Mouse (Mus musculus) granulocyte monocyte progenitor cell, adult 5-6 weeks (primary cell): ENCODE measurements at regions not wholly inside any gene's neighbourhood (a gene's known extent, or its start where the extent isn't known, plus 50 kb on each side); places are given as distances from the start of the nearest gene placed in this dataset.
A peak's percentile ranks its signal among the peaks of the same experiment; 100 is the strongest.
"Not testable (repeated sequence)": the region's sequence is repeated elsewhere in the genome, so short reads cannot be mapped to it uniquely, and the experiment has no call there.

Experiments
- ATAC-seq: replicated peaks from 2 replicates; pipeline ENCODE4 v1.8.0; 2016; ENCODE audit warnings: mild to moderate bottlenecking, moderate TSS enrichment, inconsistent platforms; ENCODE audit not compliant: poor library complexity, severe bottlenecking

DNA sequence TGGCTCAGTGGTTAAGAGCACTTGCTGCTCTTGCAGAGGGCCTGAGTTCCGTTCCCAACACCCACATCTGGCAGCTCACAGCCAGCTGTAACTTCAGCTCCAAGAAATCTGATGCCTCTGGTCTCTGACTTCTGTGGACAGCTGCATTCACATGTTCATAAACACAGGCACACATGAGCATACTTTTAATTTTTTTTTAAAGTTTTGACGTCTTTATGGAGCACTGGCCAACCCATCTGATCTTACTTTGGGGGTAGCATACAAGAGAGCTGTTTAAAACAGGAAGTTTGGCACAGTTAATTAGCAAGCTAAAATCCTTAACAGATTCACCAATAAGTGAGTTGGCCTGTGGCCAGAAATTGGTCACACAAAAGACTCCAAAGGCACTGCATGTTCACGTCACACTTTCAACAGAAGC lies 81.2 kb upstream of the Atl2 start:
- ATAC-seq = no peak

DNA sequence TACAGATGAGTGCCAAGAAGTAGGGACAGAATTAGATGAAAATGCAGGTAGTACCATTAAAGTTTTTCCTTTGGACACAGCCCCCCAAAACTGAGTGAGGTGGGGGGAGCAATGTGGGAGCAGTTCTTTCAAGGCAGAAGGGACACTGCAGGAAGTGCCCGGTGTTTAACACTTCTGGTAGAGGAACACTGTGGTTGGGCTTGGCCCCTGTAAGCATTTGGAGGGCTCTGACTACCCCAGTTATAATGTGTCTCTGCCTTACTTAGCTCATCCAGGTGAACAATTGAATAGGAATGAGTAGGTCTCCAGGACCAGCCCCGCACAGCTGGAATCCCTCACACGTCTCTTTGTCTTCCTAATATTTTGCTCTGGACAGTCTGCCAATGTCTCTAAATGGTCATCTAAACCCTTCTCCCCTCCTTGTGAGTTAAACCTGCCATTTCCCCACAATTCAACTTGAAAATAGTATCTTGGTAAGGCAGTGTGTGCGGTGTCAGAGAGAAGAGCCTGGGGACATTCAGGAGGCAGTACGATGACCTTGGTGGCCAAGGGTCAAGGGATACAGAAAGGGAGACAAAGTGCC lies 80.7 kb upstream of the Atl2 start:
- no peak for ATAC-seq

DNA sequence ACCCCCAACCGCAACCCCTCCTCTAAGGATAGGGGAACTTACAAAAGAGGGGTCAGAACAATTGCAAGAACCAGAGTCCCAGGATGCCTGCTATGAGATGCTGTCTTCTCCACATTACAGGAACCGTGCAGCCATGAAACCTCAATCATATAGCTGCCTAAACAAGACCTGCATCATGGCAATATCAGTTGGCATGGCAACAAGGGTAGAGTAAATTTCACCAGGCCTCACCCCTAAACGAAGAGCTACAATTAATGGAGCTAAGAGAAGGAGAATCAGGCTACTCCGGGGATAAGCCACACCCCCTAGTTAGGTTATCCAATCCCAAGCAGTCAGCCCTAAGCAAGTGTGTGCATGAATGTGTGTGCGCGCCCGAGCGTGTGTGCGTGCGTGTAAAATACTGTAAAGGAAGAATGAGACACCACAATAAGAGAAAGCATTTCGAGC lies 80.1 kb upstream of the Atl2 start:
- ATAC-seq = peak; percentile 88

DNA sequence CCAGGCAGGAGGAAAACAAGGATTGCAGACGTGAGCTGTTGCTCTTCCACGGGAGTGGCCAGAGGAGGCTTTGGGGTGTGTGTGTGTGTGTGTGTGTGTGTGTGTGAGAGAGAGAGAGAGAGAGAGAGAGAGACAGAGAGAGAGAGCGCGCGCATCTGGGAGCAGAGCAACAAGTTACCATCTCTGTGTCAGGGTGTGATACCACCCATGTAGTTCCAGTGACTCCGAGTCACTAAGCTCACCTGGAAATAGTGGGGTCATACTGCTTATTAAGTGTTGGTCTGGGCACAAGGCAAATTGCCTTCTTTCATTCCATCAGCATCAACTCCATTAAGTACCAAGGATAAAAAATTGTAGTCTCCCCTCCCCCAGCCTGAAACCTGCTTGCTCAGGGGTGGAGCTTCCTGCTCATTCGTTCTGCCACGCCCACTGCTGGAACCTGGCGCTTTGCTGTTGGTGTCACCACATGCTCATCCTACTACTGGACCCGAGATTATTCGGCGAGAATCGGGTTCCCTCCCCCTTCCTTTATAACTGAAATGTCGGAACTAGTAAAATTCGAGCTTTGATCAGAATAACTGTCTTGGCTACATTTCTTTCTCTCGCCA lies 79.3 kb upstream of the Atl2 start:
- not testable (repeated sequence) for ATAC-seq

DNA sequence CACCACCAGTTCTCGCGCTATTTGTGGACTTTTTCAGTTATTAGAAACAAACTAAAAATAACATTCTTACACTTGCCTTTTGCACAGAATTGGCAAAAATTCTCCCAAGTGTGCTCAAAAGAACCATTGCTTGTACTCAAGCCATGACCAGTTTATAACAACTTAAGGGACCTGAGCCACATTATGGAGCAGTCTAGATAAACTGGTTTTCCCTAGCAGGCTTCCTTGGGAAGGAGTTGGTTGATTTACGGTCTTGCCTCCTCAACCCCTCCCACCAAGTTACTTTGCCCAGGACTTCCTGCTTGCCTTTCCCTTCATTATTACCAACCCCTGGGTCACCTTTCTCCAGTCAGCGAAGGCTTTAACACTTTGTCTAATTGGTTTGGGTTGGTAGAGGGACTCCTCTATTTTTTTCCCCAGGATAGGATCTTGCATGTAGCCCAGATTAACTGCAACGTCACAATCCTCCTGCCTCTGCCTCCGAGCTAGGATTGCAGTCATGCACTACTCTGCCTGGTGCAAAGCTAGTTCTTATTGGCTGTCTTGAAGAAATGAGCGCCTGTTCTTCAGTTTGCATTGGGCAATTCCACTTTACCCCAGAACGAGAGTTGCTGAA lies 75.9 kb upstream of the Atl2 start:
- ATAC-seq = no peak

DNA sequence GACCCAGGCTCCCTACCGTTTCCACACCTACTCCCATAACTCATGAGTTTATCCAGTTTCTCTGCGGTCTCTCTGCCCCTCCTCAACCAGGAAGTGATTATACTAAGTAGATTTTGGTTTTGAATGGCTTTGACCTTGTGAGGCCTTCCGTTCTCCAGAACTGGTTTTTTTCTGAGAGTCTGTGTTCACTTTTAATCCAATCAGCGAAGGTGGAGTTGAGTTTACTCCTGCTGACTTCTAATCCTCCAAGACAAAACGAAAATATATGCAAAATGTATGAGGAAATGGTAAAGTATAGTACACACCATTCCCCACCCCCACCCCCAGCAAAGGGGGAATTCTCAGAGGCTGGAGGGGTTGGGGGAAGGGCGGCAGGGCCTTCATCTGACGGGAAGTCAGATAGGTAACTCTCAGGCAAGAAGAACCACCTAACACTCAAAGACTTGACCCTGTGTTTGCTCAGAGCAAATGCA lies 73.6 kb upstream of the Atl2 start:
- no peak for ATAC-seq

DNA sequence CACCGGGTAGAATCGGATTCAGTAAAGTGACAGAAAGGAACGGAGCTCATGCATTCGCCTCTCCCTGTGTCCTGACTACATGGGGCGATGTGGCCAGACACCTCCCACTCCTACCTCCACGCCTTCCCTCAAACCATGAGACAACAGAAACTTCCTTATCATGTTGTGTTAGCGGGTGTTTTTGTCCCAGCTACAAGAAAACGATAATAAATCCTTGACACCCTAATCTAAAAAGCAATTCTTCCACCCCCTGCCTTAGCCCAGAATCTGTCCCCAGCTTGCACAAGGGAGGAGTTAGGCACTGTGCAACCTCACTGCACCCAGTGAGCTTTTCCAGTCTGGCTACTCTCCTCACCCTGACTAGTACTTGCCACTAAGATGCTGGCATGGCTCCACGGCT lies 72.9 kb upstream of the Atl2 start:
- ATAC-seq = no peak

DNA sequence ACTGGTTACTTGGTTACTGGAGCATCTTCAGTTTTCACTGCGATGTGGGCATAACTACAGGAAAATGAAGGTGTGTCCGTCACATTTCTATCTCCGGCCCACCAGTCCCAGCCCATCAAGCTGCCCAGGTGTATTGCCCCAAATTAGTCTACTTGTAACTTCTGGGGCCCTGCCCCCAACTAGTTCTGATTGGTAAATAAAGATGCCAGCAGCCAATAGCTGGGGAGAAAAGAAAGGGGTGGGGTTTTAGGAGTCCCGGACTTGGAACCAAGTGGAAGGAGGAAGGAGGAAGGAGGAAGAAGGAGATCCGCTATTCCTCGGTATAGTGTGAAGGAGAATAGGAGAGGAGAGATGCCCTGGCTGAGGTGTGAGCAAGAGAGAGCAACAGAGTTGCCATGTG lies 71.1 kb upstream of the Atl2 start:
- ATAC-seq = no peak

DNA sequence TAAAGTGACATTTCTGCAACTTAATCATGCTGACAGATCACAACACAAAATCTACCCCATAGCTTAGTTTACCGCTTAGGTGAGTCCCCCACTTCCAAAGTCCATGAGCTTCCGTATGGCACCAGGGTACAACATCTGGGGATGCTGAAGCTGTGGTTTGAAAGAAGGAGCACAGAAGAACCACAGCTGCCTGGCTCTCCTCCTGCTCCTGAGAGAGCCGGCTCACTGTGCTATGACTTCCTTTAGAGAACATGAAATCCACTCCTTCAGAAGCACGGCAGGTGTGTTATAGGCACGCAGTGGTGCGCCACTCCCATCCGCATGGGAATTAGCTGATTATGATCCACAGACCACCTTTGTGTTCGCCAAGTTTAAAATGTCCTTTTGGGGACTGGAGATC lies 69.7 kb upstream of the Atl2 start:
- no peak for ATAC-seq

DNA sequence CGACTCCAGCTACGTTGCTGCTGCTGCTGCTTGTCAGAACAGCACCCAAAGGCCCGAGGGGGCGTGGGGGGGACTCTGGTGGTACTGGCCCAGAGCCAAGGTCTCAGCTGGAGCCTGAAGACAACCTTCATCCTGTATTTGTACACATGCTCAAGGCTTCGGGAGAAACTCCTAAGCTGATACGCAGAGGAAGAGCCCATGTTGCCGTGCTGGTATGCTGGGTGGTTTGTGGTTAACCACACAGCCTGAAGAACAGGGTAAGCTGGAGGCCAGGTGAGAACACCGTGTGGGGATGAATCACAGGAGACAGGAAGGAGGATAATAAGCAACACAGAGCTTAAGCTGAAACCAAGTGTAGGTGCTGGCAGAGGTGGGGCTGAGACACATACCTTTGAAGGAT lies 68.9 kb upstream of the Atl2 start:
- ATAC-seq = peak; percentile 55

DNA sequence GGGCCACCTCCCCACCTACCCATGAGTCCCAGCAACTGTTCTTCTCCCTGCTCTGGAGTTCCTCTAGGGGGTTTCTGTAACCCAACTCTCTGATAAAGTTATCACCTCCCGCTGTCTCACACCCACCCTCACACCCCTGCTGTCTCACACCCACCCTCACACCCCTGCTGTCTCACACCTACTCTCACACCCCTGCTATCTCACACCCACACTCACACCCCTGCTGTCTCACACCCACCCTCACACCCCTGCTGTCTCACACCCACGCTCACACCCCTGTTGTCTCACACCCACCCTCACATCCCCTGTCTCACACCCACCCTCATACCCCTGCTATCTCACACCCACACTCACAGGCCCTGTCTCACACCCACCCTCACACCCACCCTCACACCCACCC lies 67.4 kb upstream of the Atl2 start:
- ATAC-seq = no peak

DNA sequence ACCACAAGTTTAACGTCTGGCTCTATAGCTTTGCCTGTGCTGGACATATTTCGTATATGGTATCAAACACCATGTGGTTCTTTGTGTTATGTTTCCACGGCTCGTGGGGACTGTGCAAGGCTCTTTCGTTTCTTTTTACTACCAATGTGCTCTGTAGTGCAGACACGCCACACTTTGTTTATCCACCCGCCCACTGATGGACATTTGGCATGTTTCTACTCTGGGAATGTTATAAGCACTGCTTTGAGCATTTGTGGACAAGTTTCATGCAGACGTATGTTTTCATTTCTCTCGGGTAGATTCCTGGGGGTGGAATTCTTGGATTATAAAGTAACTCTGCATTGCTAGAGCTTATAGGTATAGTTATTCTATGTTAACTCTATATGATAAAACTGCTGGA lies 65.5 kb upstream of the Atl2 start:
- no peak for ATAC-seq

DNA sequence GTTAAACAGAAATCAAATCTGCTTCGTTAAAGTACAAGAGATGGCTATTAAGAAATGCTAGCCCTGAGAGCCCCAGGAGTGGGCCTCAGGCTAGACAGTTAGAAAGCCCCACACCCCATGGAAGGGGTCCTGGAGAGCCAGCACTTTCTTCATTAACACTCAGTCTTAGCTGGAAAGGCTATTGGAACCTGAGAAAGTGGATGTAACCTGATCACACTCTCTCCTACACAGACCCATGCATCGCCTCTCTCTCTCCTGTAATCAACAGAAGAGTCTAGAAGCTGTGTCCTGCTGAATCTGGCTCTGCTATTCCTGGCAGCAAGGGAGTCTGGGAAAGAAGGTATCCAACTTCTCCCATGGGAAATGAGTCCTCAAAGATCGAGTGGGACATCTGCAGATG lies 64.8 kb upstream of the Atl2 start:
- no peak for ATAC-seq

DNA sequence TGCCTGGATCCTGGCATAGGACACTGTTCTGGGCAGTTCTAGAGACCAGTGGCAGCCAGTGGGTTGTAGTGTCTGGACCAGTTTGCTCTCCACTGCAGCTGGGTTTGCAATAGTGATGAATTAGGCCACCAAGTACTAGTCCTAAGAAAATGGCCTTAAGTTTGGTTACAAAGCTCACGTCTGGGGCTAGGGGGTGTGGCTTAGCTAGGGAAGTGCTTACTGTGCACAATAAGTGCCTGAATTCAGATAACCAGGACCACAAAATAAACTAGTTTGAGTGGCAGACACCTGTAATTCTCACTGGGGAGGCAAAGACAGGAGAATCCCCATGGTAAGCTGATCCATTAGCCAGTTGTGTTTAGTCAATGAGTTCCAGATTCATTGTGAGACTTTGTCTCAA lies 59.3 kb upstream of the Atl2 start:
- peak; percentile 57 for ATAC-seq

DNA sequence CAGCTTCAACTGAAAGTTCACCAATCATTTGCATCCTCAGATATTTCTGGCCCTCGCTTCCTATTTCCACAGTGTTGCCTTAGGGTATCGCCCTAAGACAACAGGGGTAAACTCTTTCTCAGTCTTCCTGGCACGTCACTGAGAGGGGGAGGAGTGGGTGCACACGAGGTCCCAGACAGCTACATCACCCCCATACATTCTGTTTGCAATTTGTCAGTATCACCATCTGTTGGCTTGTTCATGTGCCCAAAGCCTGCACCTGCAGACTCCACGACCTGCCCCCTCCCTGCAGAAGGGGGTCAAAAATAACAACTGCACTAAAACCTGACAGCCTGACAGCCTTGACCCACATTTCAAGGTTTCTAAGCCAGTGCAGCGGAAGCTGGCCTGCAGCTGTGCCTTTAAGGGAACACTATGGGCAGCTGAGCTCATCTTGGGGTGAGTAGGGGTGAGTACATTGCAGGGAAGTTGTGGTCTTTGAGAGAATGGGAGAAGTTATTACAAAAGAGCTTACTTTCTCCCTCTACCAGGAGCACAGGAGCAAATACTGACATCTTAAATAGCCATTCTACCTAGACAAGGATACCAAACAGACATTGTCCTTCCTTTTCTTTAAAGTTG lies 58.8 kb upstream of the Atl2 start:
- peak; percentile 93 for ATAC-seq

DNA sequence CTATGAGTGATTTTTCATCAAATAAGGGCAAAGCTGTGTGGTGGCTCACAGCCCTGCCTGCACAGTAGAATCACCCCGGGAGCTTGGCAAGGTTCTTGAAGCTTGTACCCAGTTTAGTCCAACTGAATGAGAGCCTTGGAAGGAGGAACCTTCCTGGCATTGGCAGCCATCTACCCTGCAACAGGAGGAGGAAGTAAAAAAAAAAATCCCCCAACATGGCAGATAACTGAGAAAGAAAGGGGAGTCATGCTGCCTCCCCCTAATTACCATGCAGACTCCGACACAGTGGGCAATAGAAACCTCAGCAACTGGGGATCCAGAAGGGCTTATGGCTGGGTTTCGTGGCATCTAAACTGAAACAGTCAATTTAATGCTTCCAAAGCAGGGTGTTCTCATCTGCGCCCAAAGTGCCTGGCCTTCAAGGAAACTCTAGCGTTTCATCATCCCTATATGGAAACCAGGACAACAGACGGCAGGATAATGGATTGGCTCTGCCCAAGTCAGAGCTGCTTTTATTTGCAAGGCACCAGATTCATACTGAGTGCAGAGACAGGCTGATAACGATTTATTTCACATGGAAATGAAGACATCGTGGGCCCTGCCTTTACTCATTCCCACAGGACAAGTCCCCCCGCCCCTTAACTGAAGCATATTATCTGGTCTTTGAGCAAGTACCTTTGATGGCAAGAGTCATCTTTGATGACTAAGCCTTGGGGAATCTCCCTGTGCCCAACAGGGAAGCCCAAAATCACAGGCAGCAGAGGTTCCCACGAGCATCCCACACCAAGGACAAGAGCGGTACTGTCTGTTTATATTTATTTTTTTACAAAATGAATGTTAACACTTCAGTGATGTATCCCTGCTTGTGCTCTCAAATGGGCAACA lies 52.9 kb upstream of the Atl2 start:
- ATAC-seq = peak; percentile 52; the same call in 1 of the 2 replicates
